In genomic region chrX:12079309-12080094, GRCm38 (mm10) we compare ENCODE assay signal across 8 mouse cellular contexts.
DNase-seq lines count a peak whose midpoint lies in the region; ATAC-seq and TF ChIP-seq lines count a peak whose summit lies in the region.

No protein-coding gene starts in this region.

- peak overlapping the region; percentile 74 for H3K9ac ChIP-seq in limb, embryonic 11.5 days (ENCODE audit: low read length)
- peak overlapping the region; percentile 82 for H3K9ac ChIP-seq in midbrain, embryonic 13.5 days (replicated peaks)

- H3K4me3 ChIP-seq in embryonic fibroblast, embryonic 13.5 days (ENCODE audit: insufficient read depth, low read length), result peak overlapping the region; percentile 91
- H3K4me3 ChIP-seq in limb, embryonic 11.5 days (ENCODE audit: low read depth, low read length), result peak overlapping the region; percentile 61
- H3K4me3 ChIP-seq in midbrain, embryonic 13.5 days (replicated peaks), result peak overlapping the region; percentile 68

- H3K4me2 ChIP-seq in limb, embryonic 11.5 days (ENCODE audit: low read depth, severe bottlenecking), result peak overlapping the region; percentile 86
- peak overlapping the region; percentile 68 for H3K4me2 ChIP-seq in midbrain, embryonic 13.5 days (replicated peaks)

- peak; percentile 7; the same call in 1 of the 2 replicates for ATAC-seq in limb, embryonic 11.5 days (ENCODE audit: insufficient number of reproducible peaks, low FRiP score, low TSS enrichment, low read depth)
- ATAC-seq in midbrain, embryonic 13.5 days, result no peak; the same call in 1 of the 2 replicates

- 1% methylated on average over 54 of the region's 79 CpGs for WGBS in limb, embryonic 11.5 days
- 3% methylated on average over 60 of the region's 79 CpGs for WGBS in midbrain, embryonic 13.5 days

- no peak for TF ChIP-seq POLR2A in embryonic fibroblast, embryonic 13.5 days (IDR thresholded peaks at IDR 0.05; ENCODE audit: low read depth, low read length)

- peak; percentile 58 for DNase-seq in embryo, embryonic 11 days
- no peak for DNase-seq in embryo, embryonic 10.5 days (ENCODE audit: low spot score)
- DNase-seq in ZHBTc4 (ENCODE audit: low read depth, low spot score), result peak; percentile 44
- DNase-seq in heart, postnatal 4 days, result peak; percentile 47
- peak; percentile 59 for DNase-seq in limb, embryonic 11.5 days (ENCODE audit: low spot score)
- peak; percentile 9 for DNase-seq in testis, postnatal 14 days (ENCODE audit: low spot score)

- H3K27ac ChIP-seq in embryonic fibroblast, embryonic 13.5 days (ENCODE audit: insufficient read depth, low read length), result no peak overlapping the region
- peak overlapping the region; percentile 85 for H3K27ac ChIP-seq in limb, embryonic 11.5 days (replicated peaks; ENCODE audit: low read depth, low read length)
- peak overlapping the region; percentile 95 for H3K27ac ChIP-seq in midbrain, embryonic 13.5 days

- H3K27me3 ChIP-seq in limb, embryonic 11.5 days (ENCODE audit: control insufficient read depth, insufficient read depth, low read length), result peaks cover 79% of the 10 kb centered on the region
- H3K27me3 ChIP-seq in midbrain, embryonic 13.5 days, result peaks cover 90% of the 10 kb centered on the region

- peaks cover 3% of the 10 kb centered on the region for H3K4me1 ChIP-seq in embryonic fibroblast, embryonic 13.5 days (ENCODE audit: control insufficient read depth, insufficient read depth, low read length)
- H3K4me1 ChIP-seq in limb, embryonic 11.5 days (ENCODE audit: control insufficient read depth, insufficient read depth, low read length), result peaks cover 29% of the 10 kb centered on the region
- peaks cover 41% of the 10 kb centered on the region for H3K4me1 ChIP-seq in midbrain, embryonic 13.5 days (replicated peaks)

- H3K9me3 ChIP-seq in limb, embryonic 11.5 days (ENCODE audit: control insufficient read depth, low read length), result no peaks in the 10 kb centered on the region
- no peaks in the 10 kb centered on the region for H3K9me3 ChIP-seq in midbrain, embryonic 13.5 days

- no peak for TF ChIP-seq CTCF in embryonic fibroblast, embryonic 13.5 days (IDR thresholded peaks at IDR 0.05; ENCODE audit: borderline replicate concordance, insufficient read depth, low read length)

- no peaks in the 10 kb centered on the region for H3K36me3 ChIP-seq in limb, embryonic 11.5 days (ENCODE audit: control insufficient read depth, insufficient read depth, low read length)
- no peaks in the 10 kb centered on the region for H3K36me3 ChIP-seq in midbrain, embryonic 13.5 days
